Mouse (Mus musculus) brain, embryonic 18.5 days (tissue): Measurements from ENCODE around the gene Rfx5.
"Not testable (repeated sequence)": the region's sequence is repeated elsewhere in the genome, so short reads cannot be mapped to it uniquely, and the experiment has no call there.

Experiments used
- DNase-seq: peaks from one replicate; pipeline ENCODE4 v3.0.0-alpha.2; 2012; ENCODE audit warnings: low read depth, low spot score

Gene Rfx5

DNA sequence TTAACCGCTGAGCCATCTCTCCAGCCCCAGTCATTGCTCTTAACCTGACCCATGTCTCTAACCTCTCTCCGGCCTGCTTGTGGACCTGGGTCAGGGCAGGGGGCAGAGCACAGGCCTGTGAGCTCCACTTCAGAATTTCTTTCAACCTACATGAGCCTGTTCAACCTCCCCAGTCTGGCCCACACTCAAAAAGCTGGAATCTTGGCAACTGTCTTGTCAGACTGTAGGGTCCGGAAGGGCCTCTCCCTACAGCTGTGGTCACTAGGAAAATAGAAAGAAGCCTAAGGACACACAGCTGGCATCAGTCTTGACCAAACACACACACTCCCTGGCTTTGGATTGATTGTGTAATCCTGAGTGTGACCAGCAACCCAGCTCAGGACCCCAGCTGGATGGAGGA lies 18.5 kb upstream of the Rfx5 start:
- DNase-seq, result not testable (repeated sequence)

DNA sequence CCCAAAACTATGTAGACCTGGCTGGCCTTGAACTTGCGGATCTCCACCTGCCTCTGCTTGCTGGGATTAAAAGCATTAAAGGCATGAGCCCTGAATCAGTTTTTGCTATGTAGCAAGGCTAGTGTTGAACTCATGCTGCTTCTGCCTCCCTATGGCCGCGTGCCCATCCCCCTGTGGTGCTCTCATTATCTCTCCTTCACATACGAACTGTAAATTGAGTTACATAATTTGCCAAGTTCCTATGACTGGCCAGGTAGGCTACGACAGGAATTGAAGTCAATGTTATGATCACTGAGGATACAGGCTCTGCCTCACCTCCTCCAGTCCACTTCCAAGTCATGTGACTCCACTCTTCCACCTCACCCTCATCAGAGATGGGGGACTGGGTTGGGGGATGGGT lies 17.7 kb upstream of the Rfx5 start:
- DNase-seq, result not testable (repeated sequence)

- DNase-seq, result not testable (repeated sequence)
These were observed 16.7 kb upstream of the Rfx5 start for GRCm38 (mm10) chr3:94937194-94937593.

GRCm38 (mm10) chr3:94940033-94940432 lies 13.8 kb upstream of the Rfx5 start:
- DNase-seq, result not testable (repeated sequence)

DNA sequence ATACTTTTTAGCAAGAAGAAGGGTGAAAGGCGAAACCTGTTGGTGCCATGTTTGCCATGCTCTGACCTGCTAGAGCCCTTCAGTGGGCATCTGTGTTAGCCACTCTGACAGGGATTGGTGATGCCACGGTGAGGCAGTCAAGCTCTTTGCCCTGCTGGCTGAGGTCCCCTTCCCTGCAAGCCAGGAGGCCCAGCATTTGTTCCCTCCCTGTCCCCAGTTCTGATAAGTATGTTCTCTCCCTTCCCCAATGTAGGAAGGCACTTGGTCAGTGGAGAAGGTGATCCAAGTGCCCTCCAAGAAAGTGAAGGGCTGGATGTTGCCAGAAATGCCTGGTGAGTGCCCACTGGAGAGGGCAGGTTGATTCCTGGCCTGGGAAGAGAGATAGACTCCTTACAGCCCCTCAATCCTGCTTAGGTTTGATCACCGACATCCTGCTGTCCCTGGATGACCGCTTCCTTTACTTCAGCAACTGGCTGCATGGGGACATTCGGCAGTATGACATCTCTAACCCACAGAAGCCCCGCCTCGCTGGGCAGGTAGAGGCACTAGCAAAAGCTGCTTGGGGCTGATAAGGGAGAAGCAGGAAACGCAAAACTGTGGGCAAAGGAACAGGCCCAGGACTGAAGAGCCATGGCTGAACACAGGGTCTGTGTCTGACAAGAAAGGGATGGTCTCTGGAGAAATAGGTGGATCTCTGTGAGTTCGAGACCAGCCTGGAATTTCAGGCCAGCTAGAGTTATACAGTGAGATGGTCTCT lies 11.5 kb upstream of the Rfx5 start:
- not testable (repeated sequence) for DNase-seq

DNA sequence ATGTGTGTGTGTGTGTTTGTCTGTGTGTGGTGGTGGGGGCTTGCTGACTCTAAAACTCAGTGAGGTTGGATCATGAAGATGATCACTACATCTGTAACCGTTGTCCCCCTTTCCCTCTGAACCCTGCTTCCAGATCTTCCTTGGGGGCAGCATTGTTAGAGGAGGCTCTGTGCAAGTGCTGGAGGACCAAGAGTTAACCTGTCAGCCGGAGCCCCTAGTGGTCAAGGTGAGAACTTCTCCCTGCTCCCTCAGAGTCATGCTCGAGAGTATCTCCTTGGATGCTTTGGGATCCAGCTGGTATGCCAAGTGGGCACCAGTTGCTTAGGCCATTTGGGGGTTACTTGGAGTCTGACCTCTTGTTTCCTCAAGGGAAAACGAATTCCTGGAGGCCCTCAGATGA lies 10.2 kb upstream of the Rfx5 start:
- not testable (repeated sequence) for DNase-seq

DNA sequence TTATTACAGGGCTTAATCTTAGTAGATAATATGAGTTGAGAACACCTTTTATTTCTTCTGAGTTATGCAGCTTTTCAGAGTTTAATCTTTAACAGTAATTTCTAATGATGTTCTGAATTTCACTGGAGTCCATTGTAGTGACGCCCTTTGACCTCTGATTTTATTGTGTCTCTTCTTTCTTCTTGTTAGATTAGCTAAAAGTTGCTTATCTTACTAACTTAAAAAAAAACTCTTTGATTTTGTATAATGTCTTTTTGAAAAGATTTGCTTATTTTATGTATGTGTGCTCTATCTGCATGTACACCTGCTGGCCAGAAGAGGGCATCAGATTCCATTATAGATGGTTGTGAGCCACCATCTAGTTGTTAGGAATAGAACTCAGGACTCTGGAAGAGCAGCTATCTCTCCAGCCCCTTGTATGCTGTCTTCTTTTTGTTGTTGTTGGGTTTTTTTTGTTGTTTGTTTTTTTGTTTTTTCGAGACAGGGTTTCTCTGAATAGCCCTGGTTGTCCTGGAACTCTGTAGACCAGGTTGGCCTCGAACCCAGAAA lies 5.7 kb upstream of the Rfx5 start:
- no peak for DNase-seq

GRCm38 (mm10) chr3:94949645-94950044 lies 4.2 kb upstream of the Rfx5 start:
- no peak for DNase-seq

DNA sequence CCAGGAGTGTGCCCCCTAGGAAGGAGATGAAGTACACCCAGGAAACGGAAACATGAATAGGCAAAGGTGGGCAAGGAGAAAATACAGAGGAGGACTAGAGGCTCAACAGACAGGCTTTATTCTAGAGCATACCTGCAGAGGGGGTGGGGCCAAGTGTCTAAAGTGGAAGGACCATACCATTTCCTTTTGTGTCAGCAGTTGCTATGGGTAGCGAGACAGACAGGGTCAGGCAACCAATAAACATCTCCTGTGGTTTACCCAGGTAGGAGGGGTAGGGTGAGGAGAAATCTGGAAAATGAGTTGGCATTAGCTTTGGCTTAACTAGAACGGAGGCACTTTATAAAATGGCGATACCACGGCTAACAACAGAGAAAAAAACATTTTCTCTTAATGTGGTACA lies 1.1 kb upstream of the Rfx5 start:
- DNase-seq, result no peak

DNA sequence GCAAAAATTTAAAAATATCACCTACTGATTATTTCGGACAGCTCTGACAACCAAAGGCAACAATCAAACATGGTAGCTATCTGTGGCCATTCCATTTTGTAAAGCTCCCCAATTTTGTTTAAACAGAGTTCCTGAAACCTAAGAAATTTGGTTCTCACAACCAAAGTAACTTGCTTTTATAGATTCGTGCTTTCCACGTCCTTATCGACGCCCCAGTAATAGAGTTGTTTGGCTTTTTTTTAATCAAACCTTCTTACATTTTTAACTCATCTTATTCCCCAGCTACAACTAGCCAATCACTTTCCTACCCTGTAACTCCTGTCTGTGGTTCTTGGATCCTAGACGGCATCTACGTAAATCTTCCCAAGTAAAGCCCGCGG lies 501 bp upstream of the Rfx5 start:
- DNase-seq, result no peak

DNA sequence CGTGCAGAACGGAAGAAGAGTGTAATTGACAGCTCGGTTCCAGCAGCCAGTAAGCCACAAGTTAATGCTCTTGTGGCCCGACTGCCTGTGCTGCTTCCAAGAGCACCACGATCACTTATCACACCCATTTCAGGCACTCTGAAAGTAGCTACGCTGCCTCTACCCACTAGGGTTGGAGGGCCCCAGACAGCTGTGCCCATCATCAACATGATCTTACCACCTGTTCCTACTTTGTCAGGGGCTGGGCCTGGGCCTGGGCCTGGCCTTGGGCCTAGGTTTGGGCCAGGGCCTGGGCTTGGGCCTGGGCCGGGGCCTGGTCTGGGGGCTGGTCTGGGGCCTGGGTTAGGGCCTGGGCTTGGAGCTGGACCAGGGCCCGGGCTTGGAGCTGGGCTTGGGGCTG lies 4.4 kb downstream of the Rfx5 start:
- no peak for DNase-seq

- no peak for DNase-seq
These were observed 6.0 kb downstream of the Rfx5 start for GRCm38 (mm10) chr3:94959871-94960270.

GRCm38 (mm10) chr3:94960322-94960721 lies 6.4 kb downstream of the Rfx5 start:
- no peak for DNase-seq

DNA sequence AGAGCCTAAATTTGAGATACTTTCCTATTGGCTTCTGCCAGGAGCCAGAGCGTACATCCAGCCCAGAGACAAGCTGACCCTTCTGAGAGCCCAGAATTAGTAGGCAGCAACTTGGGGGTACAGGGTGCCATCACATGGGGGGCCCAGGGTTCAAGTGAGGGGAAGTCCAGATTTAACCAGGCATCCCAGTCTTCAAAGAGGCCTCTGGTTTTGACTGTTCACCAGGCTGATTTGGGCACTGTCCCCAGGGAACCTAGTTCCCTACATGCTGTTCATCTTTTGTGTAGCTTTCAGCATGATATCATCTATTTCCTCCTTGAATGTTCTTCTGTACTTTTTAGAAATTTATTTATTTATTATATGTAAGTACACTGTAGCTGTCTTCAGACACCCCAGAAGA lies 11.1 kb downstream of the Rfx5 start:
- DNase-seq, result no peak

DNA sequence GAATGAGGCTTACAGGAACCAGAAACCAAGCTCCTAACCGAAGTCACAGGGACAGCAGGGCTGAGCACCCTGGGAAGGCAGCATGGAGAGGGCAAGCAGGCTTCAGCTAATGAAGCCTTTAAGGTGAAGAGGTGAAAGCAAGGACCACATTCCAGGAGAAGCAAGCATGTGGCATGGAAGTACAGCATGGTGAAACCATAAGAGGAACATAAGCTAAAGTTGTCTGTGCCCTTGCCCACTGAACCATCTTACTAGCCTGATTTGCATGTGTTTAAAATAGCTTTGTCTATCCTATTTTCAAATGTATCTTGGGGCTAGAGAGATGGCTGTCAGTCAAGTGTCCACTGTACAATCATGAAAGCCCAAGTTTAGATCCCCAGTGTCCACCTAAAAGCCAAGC lies 12.0 kb downstream of the Rfx5 start:
- DNase-seq, result no peak

- DNase-seq, result no peak
These were observed 18.7 kb downstream of the Rfx5 start for GRCm38 (mm10) chr3:94972552-94972951.

DNA sequence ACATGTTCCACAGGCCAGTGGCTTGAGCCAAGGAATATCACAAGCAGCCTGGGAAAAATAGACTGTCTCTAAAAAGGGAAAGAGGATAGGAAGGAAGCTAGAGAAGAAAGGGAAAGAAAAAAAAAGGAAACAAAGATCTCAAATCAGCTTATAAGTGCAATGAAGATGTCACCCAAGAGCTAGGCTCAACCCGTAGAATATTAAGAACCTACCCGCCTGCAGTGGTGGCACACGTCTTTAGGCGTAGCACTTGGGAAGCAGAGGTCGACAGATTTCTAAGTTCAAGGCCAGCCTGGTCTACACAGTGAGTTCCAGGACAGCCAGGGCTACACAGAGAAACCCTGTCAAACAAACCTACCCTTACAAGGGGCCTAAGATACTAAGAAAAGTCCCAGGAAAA lies 19.7 kb downstream of the Rfx5 start:
- DNase-seq, result no peak

- no peak for DNase-seq
These were observed 20.2 kb downstream of the Rfx5 start for GRCm38 (mm10) chr3:94974026-94974527.

DNA sequence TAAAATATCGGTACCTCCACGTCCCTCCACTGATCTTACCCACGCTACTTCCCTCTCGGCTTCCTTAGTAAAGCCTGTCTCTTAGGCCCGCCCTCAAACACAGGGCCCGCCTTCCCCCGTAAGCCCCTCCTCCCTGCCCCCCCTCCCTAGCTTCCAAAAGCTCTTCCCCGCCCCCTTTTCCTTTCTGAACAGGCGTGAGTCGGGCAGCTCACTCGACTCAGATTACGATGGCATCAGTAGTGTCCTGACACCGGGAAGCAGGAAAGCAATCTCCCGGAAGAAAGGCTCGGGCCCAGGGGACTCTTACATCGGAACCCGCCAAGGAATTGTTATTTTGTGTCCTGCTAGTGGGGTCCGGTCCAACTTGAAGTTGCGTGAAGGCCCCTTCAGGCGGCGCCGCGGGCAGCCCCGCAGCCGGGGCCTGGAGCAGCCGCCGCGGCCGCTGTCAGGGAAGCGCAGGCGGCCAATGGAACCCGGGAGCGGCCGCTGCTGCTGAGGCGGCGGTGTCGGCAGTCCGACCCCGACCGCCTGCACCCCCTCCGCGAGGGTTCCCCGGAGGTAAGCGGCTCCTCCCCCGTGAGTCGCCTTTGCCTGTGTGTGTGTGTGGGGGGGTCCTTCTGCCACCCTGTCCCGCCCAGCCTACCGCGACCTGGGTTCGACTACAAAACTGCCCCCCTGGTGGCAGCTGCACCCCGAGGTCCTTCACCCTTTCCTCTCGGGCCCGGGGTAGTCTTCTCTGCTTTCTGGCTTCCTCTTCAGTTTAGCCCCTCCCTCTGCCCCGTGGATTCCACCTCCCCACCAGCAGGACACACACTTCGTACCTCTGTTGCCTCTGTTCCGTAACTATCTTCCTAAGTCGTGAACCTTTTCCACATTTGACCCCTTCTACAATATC lies 20.9 kb downstream of the Rfx5 start, which contains the start of gene Pi4kb:
TSS of gene Pi4kb (plus strand) at position 204 of the 895 bp plus-strand sequence.
- peak; percentile 88 for DNase-seq

DNA sequence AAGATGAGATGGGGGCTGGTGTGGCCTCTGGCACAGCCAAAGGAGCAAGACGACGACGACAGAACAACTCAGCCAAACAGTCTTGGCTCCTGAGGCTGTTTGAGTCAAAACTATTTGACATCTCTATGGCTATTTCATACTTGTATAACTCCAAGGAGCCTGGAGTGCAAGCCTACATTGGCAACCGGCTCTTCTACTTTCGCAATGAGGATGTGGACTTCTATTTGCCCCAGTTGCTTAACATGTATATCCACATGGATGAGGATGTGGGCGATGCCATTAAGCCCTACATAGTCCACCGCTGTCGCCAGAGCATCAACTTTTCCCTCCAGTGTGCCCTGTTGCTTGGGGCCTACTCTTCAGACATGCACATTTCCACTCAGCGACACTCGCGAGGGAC lies 30.4 kb downstream of the Rfx5 start:
- DNase-seq, result no peak

- DNase-seq, result no peak
These were observed 31.6 kb downstream of the Rfx5 start for GRCm38 (mm10) chr3:94985513-94985912.

DNA sequence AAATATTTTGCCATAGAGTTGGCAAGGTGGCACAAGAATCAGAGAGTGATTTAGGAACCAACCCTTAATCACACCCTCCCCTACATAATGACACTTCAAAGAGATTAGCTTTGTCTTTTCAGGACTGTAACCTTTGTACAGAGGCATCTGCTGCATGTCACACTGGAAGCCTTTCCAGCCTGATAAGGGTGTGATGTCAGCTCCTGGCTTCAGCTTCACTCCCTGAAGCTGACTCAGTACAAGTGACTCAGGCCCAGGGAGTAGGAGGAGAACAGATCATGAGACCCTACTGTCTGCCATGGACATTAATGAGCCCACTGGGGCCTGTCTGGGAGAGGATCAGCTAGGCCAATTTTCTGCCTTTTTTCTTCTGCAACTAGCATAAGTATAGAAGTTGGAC lies 33.7 kb downstream of the Rfx5 start:
- no peak for DNase-seq
